Mouse (Mus musculus) adrenal gland, postnatal 25 days (tissue): ENCODE data around the gene Fam53b. TPM values are rescaled to one million over a fixed set of nuclear protein-coding genes. Genes with fewer than 3 reads are reported as not detected.
A peak's percentile ranks its signal among the peaks of the same experiment; 100 is the strongest.
"Not testable (repeated sequence)": the region's sequence is repeated elsewhere in the genome, so short reads cannot be mapped to it uniquely, and the experiment has no call there.

Experiments
- DNase-seq: peaks from one replicate; pipeline ENCODE4 v3.0.0; 2021; ENCODE audit warnings: mixed read lengths
- total RNA-seq: library from RNA; stranded (reverse); gene quantifications from 2 replicates; pipeline ENCODE4 v1.2.3, GENCODE M21; 2021

The Fam53b gene
- total RNA-seq, 1 experiment from 2014 or later, result 107 TPM

GRCm38 (mm10) chr7:132675922-132676321 is 137.8 kb downstream of the Fam53b start:
- DNase-seq, result no peak

- peak; percentile 46 for DNase-seq
Measured at GRCm38 (mm10) chr7:132673931-132674755, 139.5 kb downstream of the Fam53b start.

GRCm38 (mm10) chr7:132672481-132672959 is 141.2 kb downstream of the Fam53b start:
- DNase-seq, result peak; percentile 35

DNA sequence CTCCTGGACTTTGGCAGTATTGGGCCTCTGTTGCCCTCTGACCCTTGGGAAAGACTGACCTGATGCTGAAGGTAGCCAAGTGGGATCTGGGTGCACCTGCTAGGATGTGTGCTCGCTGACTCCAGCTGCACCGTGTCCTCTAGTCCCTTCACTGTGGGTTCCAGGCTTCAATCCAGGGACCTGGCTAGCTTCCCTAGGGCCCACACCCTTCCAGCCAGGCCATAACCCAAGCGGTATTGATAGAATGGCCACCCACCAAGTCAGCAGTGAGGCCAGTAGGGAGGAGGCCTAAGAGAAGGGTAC is 142.9 kb downstream of the Fam53b start:
- peak; percentile 23 for DNase-seq

GRCm38 (mm10) chr7:132669999-132670862 is 143.5 kb downstream of the Fam53b start:
- no peak for DNase-seq

DNA sequence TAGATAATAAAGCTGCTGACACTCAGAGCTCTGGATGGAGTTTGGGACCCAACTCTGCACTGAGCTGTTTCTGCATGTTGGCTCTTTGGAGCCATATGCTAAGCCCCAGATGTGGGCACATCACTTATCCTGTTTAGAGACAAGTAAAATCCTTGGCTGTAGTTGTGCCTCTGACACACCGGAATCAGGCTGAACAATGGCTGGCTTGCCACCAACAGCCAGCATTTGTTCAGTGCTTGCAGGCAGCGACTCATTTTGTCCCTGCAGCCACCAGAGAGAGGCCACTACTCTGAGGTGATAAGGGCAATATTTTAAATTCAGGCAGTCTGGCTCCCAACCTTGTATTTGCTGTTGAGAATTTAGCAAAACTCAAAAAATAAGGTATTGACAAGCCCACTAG is 145.1 kb downstream of the Fam53b start:
- peak; percentile 24 for DNase-seq

DNA sequence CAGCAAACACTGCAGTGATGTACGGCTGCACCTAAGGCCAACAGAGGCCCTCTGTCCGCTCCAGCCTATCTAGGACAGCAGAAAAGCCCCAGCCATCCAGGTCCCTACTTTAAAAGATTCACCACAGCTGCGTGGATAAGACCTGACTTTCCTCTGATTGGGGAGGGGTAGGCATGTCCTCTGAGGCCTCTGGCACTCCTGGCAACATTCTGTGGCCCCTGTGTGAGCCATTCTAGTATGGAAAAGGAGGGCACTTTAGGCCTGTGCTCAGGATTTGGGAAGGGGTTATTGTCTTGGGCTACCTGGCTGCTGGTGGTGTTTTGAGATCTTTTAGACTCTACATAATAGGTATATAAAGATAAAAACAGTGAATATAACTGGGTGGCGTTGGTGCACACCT is 147.2 kb downstream of the Fam53b start:
- DNase-seq, result no peak

- DNase-seq, result no peak
Measured at GRCm38 (mm10) chr7:132665664-132666382, 147.9 kb downstream of the Fam53b start.

GRCm38 (mm10) chr7:132664815-132665214 is 148.9 kb downstream of the Fam53b start:
- DNase-seq, result no peak

- not testable (repeated sequence) for DNase-seq
Measured at GRCm38 (mm10) chr7:132662831-132663230, 150.9 kb downstream of the Fam53b start.

Other genes starting within 250 kb of the Fam53b start
- 111 and 132 TPM in 2 replicates for gene Oat, start 237.5 kb downstream of the Fam53b start, total RNA-seq
- gene Nkx1-2, start 214.2 kb downstream of the Fam53b start, total RNA-seq, result not detected in 2 replicates
- 20.6 and 32.1 TPM in 2 replicates for gene Lhpp, start 203.2 kb downstream of the Fam53b start, total RNA-seq
- 30.5 and 36.6 TPM in 2 replicates for gene Eef1akmt2, start 38.8 kb upstream of the Fam53b start, total RNA-seq
- 35.4 and 39.5 TPM in 2 replicates for gene Abraxas2, start 45.3 kb upstream of the Fam53b start, total RNA-seq
- 33.3 and 38.6 TPM in 2 replicates for gene Zranb1, start 117.3 kb upstream of the Fam53b start, total RNA-seq